Mouse (Mus musculus) liver, embryonic 11.5 days (tissue): ENCODE measurements around the gene Dusp7. TPM values are rescaled to one million over a fixed set of nuclear protein-coding genes. Genes with fewer than 3 reads are reported as not detected.

Experiments
- ATAC-seq: fragments of 200-750 bp; cut with Nextera tagmentation; replicated peaks from 2 replicates; pipeline ENCODE4 v1.8.0; 2017; ENCODE audit warnings: moderate number of reproducible peaks, mild to moderate bottlenecking, moderate TSS enrichment, moderate library complexity; ENCODE audit not compliant: low FRiP score
- DNase-seq: peaks from one replicate; pipeline ENCODE4 v3.0.0-alpha.2; 2017; ENCODE audit warnings: low spot score
- H3K27ac ChIP-seq: fragments of 300-500 bp; sonication (generic); 2 replicates; pipeline ENCODE4 v1.5.1; 2014; ENCODE audit warnings: mild to moderate bottlenecking, low read depth, low read length, control low read depth
- H3K27me3 ChIP-seq: fragments of 300-500 bp; sonication (generic); replicated peaks from 2 replicates; pipeline ENCODE4 v1.6.1; 2014; ENCODE audit warnings: low read length, mixed read lengths; ENCODE audit not compliant: control insufficient read depth, insufficient read depth
- H3K36me3 ChIP-seq: fragments of 300-500 bp; sonication (generic); 2 replicates; pipeline ENCODE4 v1.6.1; 2014; ENCODE audit warnings: mild to moderate bottlenecking, low read length, moderate library complexity, mixed read lengths; ENCODE audit not compliant: control insufficient read depth, insufficient read depth
- H3K4me1 ChIP-seq: fragments of 300-500 bp; sonication (generic); replicated peaks from 2 replicates; pipeline ENCODE4 v1.6.1; 2014; ENCODE audit warnings: low read length, mixed read lengths; ENCODE audit not compliant: control insufficient read depth, insufficient read depth
- H3K4me2 ChIP-seq: fragments of 300-500 bp; sonication (generic); 2 replicates; pipeline ENCODE4 v1.6.1; 2014; ENCODE audit warnings: mild to moderate bottlenecking, control low read depth, moderate library complexity
- H3K4me3 ChIP-seq: fragments of 300-500 bp; sonication (generic); 2 replicates; pipeline ENCODE4 v1.5.1; 2014; ENCODE audit warnings: low read depth, low read length, control low read depth
- H3K9ac ChIP-seq: fragments of 300-500 bp; sonication (generic); 2 replicates; pipeline ENCODE4 v1.6.1; 2014; ENCODE audit warnings: low read depth, low read length, control low read depth
- H3K9me3 ChIP-seq: fragments of 300-500 bp; sonication (generic); 2 replicates; pipeline ENCODE4 v1.6.1; 2016; ENCODE audit warnings: low read length, inconsistent platforms, mixed read lengths; ENCODE audit not compliant: control insufficient read depth
- WGBS: fragments of 180-500 bp; shearing (Covaris S2); extraction: QIAGEN DNeasy Blood & Tissue Kit; methylation state at CpG from one replicate; pipeline ENCODE4 v1.1.7; 2014; 5-methylcytosine and 5-hydroxymethylcytosine counted together
- polyA plus RNA-seq: library from polyadenylated mRNA; unstranded; fragments of >200 nt; fragmentation: Nextera tagmentation; extraction: Ambion mirVana; gene quantifications from 2 replicates; pipeline ENCODE4 v1.2.1, GENCODE M21; 2014

Gene Dusp7
- polyA plus RNA-seq, 1 experiment from 2014 or later, result 18.1 TPM

DNA sequence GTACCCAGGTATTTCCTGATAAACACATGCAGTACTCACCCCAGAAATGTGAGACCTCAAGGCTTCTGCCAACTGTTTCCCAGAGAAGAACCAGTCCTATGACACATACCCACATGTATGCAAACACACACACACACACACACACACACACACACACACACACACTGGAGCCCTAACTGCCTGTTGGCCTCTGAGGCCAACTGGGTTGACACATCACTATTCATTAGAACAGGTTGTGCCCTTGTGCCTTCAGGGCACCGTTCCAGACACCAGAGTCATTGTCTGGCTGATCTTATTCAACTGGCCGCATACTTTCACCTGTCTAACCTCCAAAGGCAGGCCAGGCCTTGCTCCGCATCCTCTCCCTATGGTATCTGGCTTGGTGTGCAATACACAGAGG, 43.8 kb downstream of the Dusp7 start:
- H3K27me3 ChIP-seq, result no peaks in the 10 kb centered on the region
- ATAC-seq (no peak), DNase-seq (no peak)
- peaks cover 18% of the 10 kb centered on the region for H3K4me1 ChIP-seq
- peak overlapping the region; percentile 46; the same call in 1 of the 2 replicates for H3K9ac ChIP-seq
- no peaks in the 10 kb centered on the region for H3K9me3 ChIP-seq
- H3K36me3 ChIP-seq, result no peaks in the 10 kb centered on the region
- no peak overlapping the region for H3K4me3 ChIP-seq
- H3K4me2 ChIP-seq, result peak overlapping the region; percentile 55; the same call in 1 of the 2 replicates
- H3K27ac ChIP-seq, result peak overlapping the region; percentile 28; the same call in 1 of the 2 replicates
- WGBS, result 85% methylated on average over 3 of the region's 3 CpGs

DNA sequence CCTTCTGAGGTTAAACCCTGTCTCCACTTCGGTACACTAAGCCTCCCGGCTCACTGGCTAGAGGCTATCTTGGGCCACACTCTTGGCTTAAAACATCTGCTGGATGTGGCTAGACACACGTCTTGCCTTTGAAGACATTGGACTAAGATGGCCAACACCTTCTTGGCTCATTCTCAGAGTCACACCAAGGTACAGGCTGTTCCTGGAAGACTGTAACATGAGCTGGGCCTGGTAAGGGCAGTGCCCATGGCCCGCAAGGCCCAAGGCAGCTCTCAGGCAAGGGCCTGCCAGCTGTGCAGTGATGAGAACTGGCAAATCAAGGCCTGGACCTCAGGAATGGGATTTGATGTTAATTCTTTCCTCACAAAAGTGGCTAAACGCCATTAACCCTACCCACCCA, 45.2 kb downstream of the Dusp7 start:
- ATAC-seq (no peak), DNase-seq (no peak)
- Histone ChIP-seq H3K9me3 (no peaks in the 10 kb centered on the region), H3K4me3 (no peak overlapping the region), H3K27me3 (peaks cover 12% of the 10 kb centered on the region; the same call in 1 of the 2 replicates), H3K4me2 (no peak overlapping the region), H3K27ac (no peak overlapping the region), H3K9ac (no peak overlapping the region), H3K4me1 (peaks cover 25% of the 10 kb centered on the region), H3K36me3 (no peaks in the 10 kb centered on the region)
- WGBS, result 81% methylated on average over 5 of the region's 5 CpGs

- Histone ChIP-seq H3K4me2 (no peak overlapping the region), H3K9me3 (no peaks in the 10 kb centered on the region), H3K36me3 (no peaks in the 10 kb centered on the region), H3K4me1 (peaks cover 20% of the 10 kb centered on the region), H3K9ac (no peak overlapping the region), H3K27ac (no peak overlapping the region), H3K27me3 (peaks cover 26% of the 10 kb centered on the region), H3K4me3 (no peak overlapping the region)
- WGBS, result 83% methylated on average over 6 of the region's 6 CpGs
- no peak for DNase-seq
- ATAC-seq, result no peak
Measured at GRCm38 (mm10) chr9:106416826-106417225, 48.4 kb downstream of the Dusp7 start.

DNA sequence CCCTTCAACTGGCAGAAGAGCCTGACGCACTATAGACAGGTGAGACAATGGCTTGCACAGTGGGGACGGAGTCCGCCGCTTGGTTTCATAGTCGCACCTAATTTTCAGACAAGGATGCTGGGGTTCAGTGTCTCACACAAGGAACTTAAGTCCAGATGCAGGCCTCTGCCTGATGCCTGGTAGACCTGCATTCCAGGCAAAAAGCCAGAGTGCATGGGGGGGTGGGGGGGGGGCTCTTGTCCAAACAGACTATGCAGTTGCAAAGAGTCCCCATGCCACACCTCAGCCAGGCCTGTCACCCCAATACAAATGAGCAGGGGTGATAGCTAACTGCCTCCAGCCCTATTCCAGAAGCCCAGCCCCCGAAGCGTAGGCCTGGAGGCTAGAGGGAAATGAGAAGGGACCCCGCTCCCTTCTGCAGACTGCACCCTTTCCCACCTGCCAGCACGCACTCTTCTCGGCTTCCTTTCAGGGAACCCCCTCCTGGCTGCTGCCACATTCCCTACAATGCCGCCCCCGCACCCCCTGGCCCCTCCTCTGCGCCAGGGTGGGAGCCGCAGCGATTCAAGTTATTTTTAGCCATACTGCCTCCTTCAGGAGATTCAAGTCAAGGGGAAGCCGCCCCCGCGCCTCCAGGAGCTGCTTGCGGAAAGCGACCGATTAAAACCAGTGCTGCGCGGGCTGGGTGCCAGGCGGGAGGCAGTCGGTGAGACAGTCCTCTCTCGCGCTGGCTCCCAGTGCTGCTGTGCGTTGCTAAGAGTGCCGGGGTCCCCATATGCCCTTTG, 49.6 kb downstream of the Dusp7 start:
- peaks cover 26% of the 10 kb centered on the region for H3K27me3 ChIP-seq
- H3K4me3 ChIP-seq, result 0 out of 2 replicates have a peak overlapping the region, but pooled peaks have one; percentile 24
- WGBS, result 19% methylated on average over 29 of the region's 29 CpGs
- no peaks in the 10 kb centered on the region for H3K36me3 ChIP-seq
- peak; percentile 70 for DNase-seq
- no peak for ATAC-seq
- H3K4me1 ChIP-seq, result peaks cover 14% of the 10 kb centered on the region
- no peaks in the 10 kb centered on the region for H3K9me3 ChIP-seq
- no peak overlapping the region for H3K27ac ChIP-seq
- H3K9ac ChIP-seq, result peak overlapping the region; percentile 41; the same call in 1 of the 2 replicates
- H3K4me2 ChIP-seq, result peak overlapping the region; percentile 59

- no peak for DNase-seq
- WGBS, result 0% methylated on average over 2 of the region's 2 CpGs
- Histone ChIP-seq H3K4me3 (no peak overlapping the region), H3K9me3 (no peaks in the 10 kb centered on the region), H3K4me2 (no peak overlapping the region), H3K9ac (no peak overlapping the region), H3K4me1 (peaks cover 14% of the 10 kb centered on the region), H3K36me3 (no peaks in the 10 kb centered on the region), H3K27ac (no peak overlapping the region), H3K27me3 (peaks cover 26% of the 10 kb centered on the region)
- ATAC-seq, result no peak; the same call in 1 of the 2 replicates
Measured at GRCm38 (mm10) chr9:106420608-106421007, 52.2 kb downstream of the Dusp7 start.

- Histone ChIP-seq H3K9ac (no peak overlapping the region), H3K4me3 (no peak overlapping the region), H3K27ac (no peak overlapping the region), H3K36me3 (no peaks in the 10 kb centered on the region), H3K9me3 (no peaks in the 10 kb centered on the region), H3K4me2 (peak overlapping the region; percentile 13; the same call in 1 of the 2 replicates), H3K27me3 (peaks cover 26% of the 10 kb centered on the region), H3K4me1 (peaks cover 14% of the 10 kb centered on the region)
- 11% methylated on average over 18 of the region's 18 CpGs for WGBS
- peak; percentile 24; the same call in 1 of the 2 replicates for ATAC-seq
- DNase-seq, result no peak
Measured at GRCm38 (mm10) chr9:106421033-106421864, 52.8 kb downstream of the Dusp7 start.

- Histone ChIP-seq H3K9ac (no peak overlapping the region), H3K27ac (no peak overlapping the region)
Measured at GRCm38 (mm10) chr9:106421865-106422160, 53.4 kb downstream of the Dusp7 start.

More at GRCm38 (mm10) chr9:106421865-106422160, 53.4 kb downstream of the Dusp7 start:
- no peak overlapping the region for H3K4me3 ChIP-seq
- H3K4me1 ChIP-seq, result peaks cover 14% of the 10 kb centered on the region
- DNase-seq, result peak; percentile 81
- H3K9me3 ChIP-seq, result no peaks in the 10 kb centered on the region
- 0% methylated on average over 3 of the region's 3 CpGs for WGBS
- H3K36me3 ChIP-seq, result no peaks in the 10 kb centered on the region
- peaks cover 26% of the 10 kb centered on the region for H3K27me3 ChIP-seq
- ATAC-seq, result peak; percentile 74
- peak overlapping the region; percentile 13; the same call in 1 of the 2 replicates for H3K4me2 ChIP-seq
